Comparison of ENCODE assay signal across 8 mouse cellular contexts in genomic region chrX:16998578-16998977, GRCm38 (mm10).
DNase-seq lines count a peak whose midpoint lies in the region; ATAC-seq lines count a peak whose summit lies in the region.

No protein-coding gene starts in this region.

- no peaks in the 10 kb centered on the region for H3K36me3 ChIP-seq in hindbrain, embryonic 15.5 days

- no peaks in the 10 kb centered on the region for H3K9me3 ChIP-seq in hindbrain, embryonic 15.5 days

- H3K27ac ChIP-seq in hindbrain, embryonic 15.5 days (replicated peaks) = no peak overlapping the region

- H3K9ac ChIP-seq in hindbrain, embryonic 15.5 days = no peak overlapping the region

- 28% methylated on average over 5 of the region's 5 CpGs for WGBS in hindbrain, embryonic 15.5 days

- H3K27me3 ChIP-seq in hindbrain, embryonic 15.5 days = no peaks in the 10 kb centered on the region

- H3K4me1 ChIP-seq in hindbrain, embryonic 15.5 days (replicated peaks) = no peaks in the 10 kb centered on the region

- no peak overlapping the region for H3K4me3 ChIP-seq in hindbrain, embryonic 15.5 days

- no peak overlapping the region for H3K4me2 ChIP-seq in hindbrain, embryonic 15.5 days

- ATAC-seq in hindbrain, embryonic 15.5 days (ENCODE audit: low FRiP score, low read depth) = peak; percentile 75
- no peak for ATAC-seq in CD4-positive, CD25-positive, alpha-beta regulatory T cell, adult 4 months

- DNase-seq in cerebellum, adult 18-20 months = peak; percentile 3 to 11
- no peak for DNase-seq in cerebellum, adult 9-11 months
- peak; percentile 23 for DNase-seq in right cerebral cortex, postnatal 14 days
- no peak for DNase-seq in right cerebral cortex, adult 2 months (ENCODE audit: low spot score in 2 of 2)
- peak; percentile 65 for DNase-seq in lung, postnatal 36 days
- DNase-seq in layer of hippocampus, adult 9-11 months = no peak

Comparison
In these comparisons a context has a peak if more than half of its experiments do, and no peak if none do; other contexts are left out.
1. DNase-seq: peak in cerebellum, adult 18-20 months (2 of 2), right cerebral cortex, postnatal 14 days (single experiment) and lung, postnatal 36 days (single experiment); none in cerebellum, adult 9-11 months (single experiment), right cerebral cortex, adult 2 months (0 of 2) and layer of hippocampus, adult 9-11 months (single experiment).